In the genomic region with DNA sequence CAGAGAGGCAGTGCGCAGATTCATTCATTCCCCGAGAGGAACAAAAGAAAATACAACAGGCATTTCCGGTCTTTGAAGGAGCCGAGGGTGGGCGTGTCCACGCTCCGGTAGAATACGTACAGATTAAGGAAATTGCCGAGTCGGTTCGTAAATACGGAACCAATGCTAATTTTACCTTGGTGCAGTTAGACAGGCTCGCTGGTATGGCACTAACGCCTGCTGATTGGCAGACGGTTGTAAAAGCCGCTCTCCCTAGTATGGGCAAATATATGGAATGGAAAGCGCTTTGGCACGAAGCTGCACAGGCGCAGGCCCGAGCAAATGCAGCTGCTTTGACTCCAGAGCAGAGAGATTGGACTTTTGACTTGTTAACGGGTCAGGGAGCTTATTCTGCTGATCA, we compare ENCODE assay signal across 8 mouse cellular contexts.
DNase-seq lines count a peak whose midpoint lies in the region; TF ChIP-seq lines count a peak whose summit lies in the region.
"Not testable (repeated sequence)": the region's sequence is repeated elsewhere in the genome, so short reads cannot be mapped to it uniquely, and the experiment has no call there.

No protein-coding gene starts in this region.

- not testable (repeated sequence) for H3K9ac ChIP-seq in heart, adult 2 months (ENCODE audit: low read depth, low read length)

- not testable (repeated sequence) for TF ChIP-seq CTCF in heart, adult 2 months (IDR thresholded peaks at IDR 0.05)

- peak; percentile 5 to 6 for DNase-seq in adrenal gland, adult 18-20 months (ENCODE audit: low spot score in 2 of 2)
- peak; percentile 25 for DNase-seq in cerebellum, adult 9-11 months
- DNase-seq in heart, adult 2 months, result peak; percentile 4 to 23
- peak; percentile 19 to 56 for DNase-seq in kidney, adult 8-10 months
- DNase-seq in layer of hippocampus, postnatal 36 days, result peak; percentile 4 to 12
- peak; percentile 0 for DNase-seq in lung, postnatal 36 days
- DNase-seq in spleen, adult 18-20 months, result peak; percentile 1 to 12
- peak; percentile 1 to 3 for DNase-seq in thymus, postnatal 36 days

- not testable (repeated sequence) for H3K4me1 ChIP-seq in heart, adult 2 months (ENCODE audit: control insufficient read depth, insufficient read depth, low read length)

- H3K27me3 ChIP-seq in heart, adult 2 months (ENCODE audit: control insufficient read depth, insufficient read depth, low read length), result not testable (repeated sequence)

- H3K27ac ChIP-seq in heart, adult 2 months, result not testable (repeated sequence)

- intact Hi-C loops in heart, adult 2 months (cut with DNase I), result not testable (repeated sequence)

- H3K79me2 ChIP-seq in heart, adult 2 months (replicated peaks; ENCODE audit: control insufficient read depth, insufficient read depth, low read length), result not testable (repeated sequence)

- not testable (repeated sequence) for TF ChIP-seq EP300 in heart, adult 2 months (IDR thresholded peaks at IDR 0.05; ENCODE audit: insufficient read depth, low read depth, low read length)

- H3K4me3 ChIP-seq in heart, adult 2 months, result not testable (repeated sequence)

- TF ChIP-seq POLR2A in heart, adult 2 months (IDR thresholded peaks at IDR 0.05; ENCODE audit: insufficient read depth, low read depth, low read length), result not testable (repeated sequence)

- 90% methylated on average over 7 of the region's 21 CpGs for WGBS in heart, adult 2 months

- not testable (repeated sequence) for H3K36me3 ChIP-seq in heart, adult 2 months (ENCODE audit: control insufficient read depth, insufficient read depth, low read length)
